Mouse (Mus musculus): Measurements from ENCODE around the gene Tsacc. TPM values are rescaled to one million over a fixed set of nuclear protein-coding genes. Genes with fewer than 3 reads are reported as not detected.
A peak's percentile ranks its signal among the peaks of the same experiment; 100 is the strongest.
"Not testable (repeated sequence)": the region's sequence is repeated elsewhere in the genome, so short reads cannot be mapped to it uniquely, and the experiment has no call there.

The Tsacc gene
- 10 to 100 TPM in 1 of 4 experiments, 1 to 10 TPM in 3; 5.6 to 12.0 (median 7.5) TPM for total RNA-seq (2022)

DNA sequence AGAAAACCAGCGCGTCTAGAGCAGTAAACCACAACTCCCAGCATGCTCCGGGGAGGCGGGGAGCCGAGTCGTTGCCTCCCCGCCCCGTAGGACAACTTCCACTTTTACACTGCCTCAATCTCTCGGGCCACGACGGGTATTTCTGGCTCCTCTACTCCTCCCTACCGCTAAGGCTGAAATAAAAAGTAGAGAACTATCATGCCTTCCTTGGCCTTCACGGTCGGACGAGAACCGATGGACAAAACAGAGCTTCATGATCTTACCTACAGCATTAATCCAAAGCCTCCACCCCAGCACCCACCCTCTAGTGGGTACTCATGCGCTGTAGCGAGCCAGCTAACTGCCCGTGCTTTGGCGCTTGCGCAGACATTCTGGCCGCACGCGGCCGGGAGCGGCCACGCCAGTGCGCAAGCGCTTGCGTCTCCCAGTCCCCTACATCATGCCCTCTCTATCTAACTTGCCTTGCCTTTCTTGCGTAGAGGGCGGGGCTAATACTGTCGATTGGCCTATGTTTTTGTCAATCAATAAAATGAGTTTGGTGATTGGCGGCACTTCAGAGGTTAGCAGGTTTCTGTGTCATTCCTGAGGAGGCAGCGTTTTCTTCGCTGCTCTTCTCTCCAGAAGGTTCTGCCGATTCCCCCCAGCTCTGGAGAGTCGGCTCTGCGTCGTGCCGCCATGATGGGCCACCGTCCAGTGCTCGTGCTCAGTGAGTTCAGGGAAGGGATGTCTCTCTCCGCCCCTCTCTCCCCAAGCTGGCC lies at the start of gene Tsacc, which contains the start of gene Cct3:
Gene Tsacc (minus strand): TSS at position 439 of the 758 bp plus-strand sequence.
Gene Cct3 (plus strand): TSS at position 556 of the 758 bp plus-strand sequence.
- DNase-seq (ENCODE audit: low spot score), result peak; percentile 98

DNA sequence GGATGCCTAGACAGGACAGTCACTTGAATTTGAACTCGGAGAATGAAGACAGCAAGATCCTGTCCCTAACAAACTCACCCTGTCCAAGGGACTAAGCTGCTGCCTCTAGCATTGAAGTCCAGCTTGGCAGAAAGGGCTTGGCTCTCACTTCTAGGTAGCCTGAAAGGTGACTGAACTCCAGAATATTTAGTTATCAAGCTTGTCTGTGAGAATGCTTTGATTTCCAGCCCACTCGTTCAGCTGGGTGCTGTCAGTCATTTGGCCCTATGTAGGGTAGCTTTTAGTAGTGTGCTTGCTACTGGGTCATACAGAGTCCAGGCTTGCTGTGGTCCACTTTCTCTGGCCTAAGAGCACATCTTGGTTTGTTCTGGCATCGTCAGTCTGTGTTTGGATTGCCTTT lies 42.2 kb upstream of the Tsacc start:
- DNase-seq (ENCODE audit: low spot score), result no peak

DNA sequence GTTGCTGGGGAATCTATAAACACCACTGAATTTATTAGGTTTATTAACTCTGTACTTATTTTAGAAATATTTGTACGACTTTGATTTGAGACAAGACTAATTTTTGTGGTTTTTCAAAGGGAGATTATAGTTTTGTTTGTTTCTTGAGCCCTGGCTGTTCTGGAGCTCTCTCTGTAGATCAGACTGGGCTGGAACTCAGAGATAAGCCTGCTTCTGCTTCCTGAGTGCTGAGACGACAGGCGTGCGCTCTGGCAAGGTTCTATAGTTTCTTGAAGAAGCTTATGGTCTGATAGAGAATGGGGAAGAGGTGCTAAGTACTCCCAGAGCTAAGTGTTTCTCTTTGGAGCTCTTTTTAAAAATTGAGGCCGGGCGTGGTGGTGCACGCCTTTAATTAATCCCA lies 41.5 kb upstream of the Tsacc start:
- DNase-seq (ENCODE audit: low spot score), result no peak

DNA sequence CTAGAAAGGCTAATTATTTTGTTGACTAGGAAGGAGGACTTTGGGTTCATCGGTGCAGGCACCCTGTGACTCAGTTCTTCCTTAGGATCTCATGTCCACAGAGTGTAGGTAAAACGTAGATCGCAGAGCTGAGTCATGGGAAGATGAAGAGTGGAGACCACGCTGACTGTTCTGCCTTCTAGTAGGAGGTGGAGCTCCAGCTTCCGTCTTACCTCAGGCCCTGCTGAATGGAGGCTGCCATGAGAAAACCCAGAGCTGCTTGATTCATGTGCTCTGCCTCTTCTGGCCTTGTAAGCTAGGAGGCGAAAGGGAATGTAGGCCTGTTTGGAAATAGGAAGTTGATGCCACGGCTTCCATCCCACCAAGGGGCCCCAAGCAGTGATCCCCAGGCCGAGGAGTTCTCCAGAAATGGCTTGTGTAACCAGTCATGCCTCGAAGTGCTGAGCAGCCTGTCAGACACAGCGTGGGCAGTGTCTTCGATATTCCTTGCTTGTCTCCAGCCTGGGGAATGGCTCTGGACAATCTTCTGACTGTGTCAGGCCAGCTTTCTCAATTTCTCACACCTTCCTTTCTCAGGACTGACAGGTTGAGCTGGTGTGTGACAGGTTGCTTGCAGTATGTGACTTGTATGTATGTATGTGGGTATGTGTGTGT lies 40.7 kb upstream of the Tsacc start:
- no peak for DNase-seq (ENCODE audit: low spot score)

DNA sequence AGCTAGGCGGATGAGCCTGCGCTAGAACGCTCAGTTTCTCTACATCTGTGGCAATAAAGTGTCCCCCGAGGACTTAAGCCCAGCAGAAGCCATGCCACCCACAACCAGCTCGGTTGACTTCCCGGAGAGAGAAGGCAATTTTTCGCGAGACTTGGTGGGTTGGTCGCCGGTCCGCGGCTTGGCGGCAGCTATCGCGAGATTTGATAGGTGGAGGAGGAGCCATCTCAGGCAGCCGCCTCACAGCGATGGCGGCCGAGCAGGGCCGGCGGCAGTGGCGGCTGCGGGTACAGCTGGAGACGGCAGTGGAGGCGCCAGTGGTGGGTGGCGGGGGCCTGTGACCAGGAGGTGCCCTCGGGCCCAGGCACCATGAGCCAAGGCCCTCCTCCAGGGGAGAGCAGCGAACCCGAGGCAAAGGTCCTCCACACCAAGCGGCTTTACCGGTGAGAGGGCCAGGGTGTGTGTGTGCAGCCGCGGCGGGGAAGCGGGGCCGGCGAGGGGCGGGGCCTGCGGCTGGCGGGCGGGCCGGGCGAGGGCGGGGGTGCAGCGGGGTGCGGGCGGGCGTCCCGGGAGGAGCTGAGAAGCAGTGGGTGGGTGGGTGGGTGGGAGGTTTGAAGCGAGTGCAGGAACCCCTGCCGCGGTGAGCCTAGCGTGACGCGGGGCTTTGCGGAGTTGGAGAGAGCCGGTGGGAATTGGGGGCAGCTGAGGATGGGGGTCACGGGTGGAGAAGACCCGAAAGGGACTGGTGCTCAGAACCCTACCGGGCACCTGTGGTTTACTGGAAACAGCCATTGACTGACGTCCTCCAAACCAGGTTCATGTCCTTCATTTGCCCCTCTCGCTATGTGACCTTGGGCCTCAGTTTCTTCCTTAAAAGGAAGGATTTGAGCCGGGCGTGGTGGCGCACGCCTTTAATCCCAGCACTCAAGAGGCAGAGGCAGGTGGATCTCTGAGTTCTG lies 39.5 kb upstream of the Tsacc start, which contains the start of the genes Tmem79 and Smg5:
Gene Tmem79 (minus strand): TSS at position 91 of the 956 bp plus-strand sequence.
Gene Smg5 (plus strand): TSS at position 203 of the 956 bp plus-strand sequence.
- DNase-seq (ENCODE audit: low spot score), result peak; percentile 96

DNA sequence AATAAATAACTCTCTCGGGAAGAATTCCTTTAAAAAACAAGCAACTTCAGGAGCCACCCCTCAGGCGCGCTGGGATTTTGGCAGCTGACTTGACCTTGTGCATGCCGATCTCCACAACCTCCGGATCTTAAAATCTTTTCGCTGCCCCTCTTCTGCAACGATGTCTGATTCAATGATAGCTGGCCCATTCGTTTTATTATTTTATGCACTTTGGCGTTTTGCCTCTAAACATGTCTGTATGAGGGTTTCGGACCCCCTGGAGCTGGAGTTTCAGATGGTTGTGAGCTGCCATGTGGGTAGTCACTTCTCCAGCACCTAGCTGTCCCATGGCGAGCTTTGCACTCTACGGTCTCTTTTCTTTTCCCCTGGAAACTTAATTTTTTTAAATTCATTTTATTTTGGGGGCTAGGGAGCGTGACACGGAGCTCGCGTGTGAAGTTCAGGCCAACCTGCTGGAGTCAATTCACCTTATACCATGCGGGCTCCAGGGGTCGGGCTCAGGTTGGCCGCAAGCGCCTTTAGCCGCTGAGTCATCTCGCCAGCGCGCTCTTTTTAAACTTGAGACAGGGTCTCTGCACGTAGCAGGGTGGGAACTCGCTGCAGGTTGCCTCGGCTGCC lies 38.7 kb upstream of the Tsacc start:
- peak; percentile 26 for DNase-seq (ENCODE audit: low spot score)

DNA sequence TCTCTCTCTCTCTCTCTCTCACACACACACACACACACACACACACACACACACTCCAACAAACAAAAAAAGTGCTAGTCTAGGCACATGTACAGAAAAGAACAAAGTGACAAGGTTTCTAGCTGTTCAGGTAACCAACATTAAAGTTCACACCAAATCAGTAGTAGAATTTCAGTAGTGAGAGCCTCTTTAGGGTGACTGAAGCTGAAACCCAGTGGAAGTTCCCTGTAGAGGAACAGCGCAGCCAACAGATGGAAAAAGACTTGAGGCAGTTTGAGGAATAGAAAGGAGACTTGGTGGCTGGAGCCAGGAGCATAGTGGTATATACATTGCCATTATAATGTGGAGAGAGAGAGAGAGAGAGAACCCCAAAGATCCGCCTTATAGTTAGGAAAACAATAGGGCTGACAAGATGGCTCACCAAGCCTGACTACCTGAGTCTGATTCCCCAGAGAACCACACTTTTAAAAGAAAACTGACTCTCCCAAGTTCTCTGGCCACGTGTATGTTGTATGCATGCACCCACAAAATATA lies 38.2 kb upstream of the Tsacc start:
- no peak for DNase-seq (ENCODE audit: low spot score)

DNA sequence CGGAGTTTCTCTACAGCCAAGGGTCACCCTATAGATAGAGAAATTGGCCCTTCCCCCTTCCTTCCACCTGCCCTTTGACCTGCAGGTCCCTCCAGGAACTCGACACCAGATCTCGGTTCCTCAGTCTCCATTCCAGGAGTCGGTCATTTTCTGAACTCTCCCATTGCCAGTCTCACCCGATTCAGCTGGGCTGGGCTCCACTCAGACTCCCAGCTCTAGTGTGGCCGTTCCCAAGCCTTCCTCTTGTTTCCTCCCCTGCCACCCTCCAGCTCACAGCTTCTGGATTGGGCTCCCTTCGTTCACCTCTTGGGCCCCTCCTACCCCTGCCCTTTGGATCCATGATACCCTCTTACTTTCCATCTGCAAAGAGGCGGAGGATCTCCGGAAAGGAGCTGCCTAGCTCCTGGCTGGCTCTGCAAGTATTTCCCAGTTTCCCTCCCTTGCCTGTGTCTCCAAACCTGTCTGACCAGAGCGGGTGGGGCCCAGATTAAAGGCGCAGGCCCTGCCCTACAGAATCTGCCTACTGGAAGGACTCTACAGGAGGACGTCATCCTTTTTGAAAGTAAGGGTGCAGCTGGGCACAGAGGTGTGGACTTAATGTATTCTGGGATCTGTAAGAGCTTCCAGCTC lies 37.3 kb upstream of the Tsacc start:
- no peak for DNase-seq (ENCODE audit: low spot score)

DNA sequence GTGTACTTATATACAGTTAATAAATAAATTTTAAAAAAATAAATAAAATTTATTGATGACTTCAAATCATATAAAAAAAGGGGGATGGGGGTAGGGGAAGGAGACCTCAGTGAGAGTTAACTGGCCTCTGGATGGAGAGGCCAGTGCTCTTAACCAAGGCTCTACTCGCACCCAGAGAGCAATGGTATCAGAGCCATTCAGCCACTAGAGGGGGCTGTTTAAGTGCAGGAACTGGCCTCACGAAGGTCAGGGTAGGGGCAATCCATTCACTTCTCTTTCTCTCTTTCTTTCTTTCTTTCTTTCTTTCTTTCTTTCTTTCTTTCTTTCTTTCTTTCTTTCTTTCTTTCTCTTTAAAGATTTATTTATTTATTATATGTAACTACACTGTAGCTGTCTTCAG lies 34.5 kb upstream of the Tsacc start:
- DNase-seq (ENCODE audit: low spot score), result no peak

DNA sequence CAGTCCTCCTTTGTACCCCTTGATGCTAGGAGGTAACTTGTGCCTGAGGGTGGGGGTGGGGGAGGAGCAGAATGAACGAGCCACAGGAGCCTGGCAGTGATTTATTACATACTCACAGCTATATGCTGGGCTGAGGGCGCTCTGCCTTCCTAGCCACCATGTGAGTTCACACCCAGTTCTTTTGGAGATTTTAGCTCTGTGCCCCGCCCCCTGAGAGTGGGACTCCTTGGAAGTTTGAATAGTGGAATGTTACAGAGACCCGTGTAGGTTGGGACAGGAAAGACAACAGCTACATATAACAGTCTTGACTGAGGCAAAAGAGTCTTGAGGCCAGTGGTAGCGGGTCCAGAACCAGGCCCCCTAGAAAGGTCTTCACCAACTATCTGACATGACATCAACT lies 32.2 kb upstream of the Tsacc start:
- no peak for DNase-seq (ENCODE audit: low spot score)

DNA sequence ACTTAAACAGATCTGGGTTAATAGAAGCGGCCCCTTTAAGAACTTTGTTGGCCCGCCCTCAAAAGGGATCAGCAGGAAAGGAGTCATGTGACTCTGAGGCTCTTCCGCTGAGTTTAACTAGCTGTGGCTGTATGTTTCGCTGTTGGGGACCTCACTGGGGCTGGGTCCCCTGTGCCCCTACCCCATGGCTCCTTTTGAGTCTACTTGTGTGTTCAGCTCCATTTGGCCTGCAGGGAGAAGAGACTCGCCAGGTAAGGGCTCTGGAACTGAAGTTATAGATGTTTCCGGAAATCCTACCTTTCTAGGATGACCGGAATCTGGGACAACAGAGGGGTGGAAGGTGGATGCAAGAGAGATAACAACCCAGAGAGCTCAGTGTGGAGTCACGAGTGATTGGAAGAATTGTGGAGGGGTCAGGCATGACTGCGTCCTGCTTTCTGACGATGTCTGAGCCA lies 28.2 kb upstream of the Tsacc start, which contains the start of gene Glmp:
Gene Glmp (plus strand): TSS at position 73 of the 455 bp plus-strand sequence.
- DNase-seq (ENCODE audit: low spot score), result peak; percentile 81

DNA sequence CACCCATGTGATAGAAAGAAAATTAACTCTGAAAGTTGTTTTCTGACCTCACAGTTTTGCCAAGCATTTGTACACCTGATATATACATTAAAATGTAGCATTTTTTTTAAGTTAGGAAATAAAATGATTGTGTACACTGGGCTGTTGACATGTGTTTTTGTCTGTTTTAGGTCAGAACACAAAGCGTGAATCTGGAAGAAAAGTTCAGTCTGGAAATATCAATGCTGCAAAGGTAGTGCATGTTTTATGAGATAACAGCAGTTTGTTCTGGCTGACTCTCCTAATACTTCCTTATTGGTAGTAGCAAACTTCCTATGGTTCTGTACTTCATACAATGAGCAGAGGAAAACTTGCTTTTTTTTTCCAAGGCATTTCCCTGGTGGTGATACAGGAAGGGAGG lies 2.4 kb upstream of the Tsacc start:
- DNase-seq (ENCODE audit: low spot score), result no peak

DNA sequence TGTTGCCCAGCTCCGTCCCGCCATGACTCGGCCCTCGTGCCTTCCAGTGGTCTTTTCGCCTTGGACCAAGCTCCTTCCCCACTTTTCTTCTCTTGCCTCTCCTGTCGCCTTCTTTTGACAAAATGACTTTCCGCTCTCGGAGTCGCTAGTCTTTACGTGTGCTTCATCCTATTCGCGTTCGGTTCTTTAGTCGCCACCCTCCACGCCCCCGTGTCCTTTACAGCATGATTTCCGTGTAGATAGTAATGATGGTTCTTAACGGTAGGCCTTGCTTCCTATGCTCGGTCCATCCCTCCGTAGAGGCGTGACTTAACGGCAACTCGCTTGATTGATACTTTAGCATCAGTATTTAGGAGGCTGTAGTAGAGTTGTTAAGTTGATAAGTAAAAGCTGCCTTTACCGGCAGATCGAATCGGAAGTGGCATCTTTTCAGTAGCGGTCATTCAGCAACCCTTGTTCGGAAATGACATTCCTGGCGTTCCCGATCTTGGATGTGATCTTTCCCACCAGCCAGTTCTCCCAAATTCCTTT lies 587 bp upstream of the Tsacc start:
- DNase-seq (ENCODE audit: low spot score), result peak; percentile 11

DNA sequence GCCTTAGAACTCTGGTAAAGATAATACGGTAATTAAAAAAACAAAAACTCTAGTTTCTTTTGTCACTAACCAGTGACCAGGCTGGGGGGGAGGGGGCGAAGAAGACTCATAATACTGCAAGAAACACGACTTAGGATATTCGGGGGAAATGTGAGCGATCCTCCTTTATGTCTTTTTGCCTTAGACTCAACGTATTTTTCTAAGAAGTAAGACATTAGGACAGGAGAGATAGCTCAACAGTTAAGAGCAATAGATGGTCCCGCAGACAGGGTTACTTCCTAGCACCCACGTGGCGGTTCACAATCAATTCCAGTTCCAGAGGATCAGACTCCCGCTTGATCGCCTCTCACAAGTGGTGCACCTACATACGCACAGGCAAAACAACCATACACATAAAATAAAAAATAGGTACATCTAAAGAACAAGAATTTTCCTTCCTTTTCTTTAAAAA lies 664 bp downstream of the Tsacc start:
- DNase-seq (ENCODE audit: low spot score), result no peak

DNA sequence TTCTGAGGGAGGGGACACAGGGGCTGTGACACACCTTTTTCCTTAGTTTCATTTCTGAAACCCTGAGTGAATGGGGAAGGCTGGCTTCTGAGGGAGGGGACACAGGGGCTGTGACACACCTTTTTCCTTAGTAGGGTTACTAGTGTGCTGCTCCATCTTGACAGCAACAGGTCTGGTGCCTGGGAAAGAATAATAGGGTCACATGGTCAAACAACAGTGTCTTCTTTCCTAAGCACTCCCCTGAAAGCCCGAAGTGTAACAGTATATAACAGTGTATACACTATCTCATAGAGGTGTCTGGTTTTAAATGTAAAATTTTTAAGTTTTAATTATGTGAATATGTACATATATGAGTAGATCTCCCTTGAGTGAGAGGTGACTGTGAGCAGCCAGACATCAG lies 1.5 kb downstream of the Tsacc start:
- not testable (repeated sequence) for DNase-seq (ENCODE audit: low spot score)

DNA sequence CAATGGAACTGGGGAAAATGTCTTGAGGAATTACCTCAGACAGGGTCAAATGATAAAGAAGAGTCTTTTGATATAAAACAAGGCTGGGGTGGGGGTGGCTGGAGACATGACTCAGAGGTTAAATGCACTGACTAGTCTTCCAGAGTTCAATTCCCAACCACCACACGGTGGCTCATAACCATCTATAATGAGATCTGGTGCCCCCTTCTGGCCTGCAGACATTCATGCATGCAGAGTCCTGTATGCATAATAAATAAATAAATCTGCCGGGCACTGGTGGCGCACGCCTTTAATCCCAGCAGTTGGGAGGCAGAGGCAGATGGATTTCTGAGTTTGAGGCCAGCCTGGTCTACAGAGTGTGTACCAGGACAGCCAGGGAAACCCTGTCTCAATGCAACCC lies 4.8 kb downstream of the Tsacc start:
- no peak for DNase-seq (ENCODE audit: low spot score)

DNA sequence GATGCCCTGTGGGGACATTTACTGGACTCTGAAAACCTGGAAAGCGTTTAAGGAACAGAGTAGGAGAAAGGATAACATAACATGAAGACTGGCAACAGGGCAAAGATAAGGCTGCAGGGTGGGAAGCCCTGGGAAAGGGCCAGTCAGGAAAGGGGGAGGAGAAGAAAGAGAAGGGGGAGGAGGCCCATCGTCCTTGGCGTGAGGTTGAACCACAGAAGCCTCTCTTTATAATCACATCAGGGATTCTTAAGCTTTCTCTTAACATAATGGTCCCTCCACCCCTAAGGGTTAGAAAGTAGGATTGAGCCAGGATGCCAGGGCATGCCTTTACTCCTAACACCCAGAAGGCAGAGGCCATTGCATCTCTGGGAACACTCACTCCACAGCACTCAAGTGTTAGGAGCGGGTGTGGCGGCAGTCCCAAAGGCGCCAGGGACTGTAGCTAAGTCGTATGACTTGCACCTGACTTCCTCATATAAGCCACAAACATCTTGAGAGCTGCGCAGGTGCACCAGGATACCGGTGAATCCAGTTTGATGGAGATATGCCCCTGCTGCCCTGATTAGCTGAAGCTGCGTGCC lies 8.6 kb downstream of the Tsacc start:
- DNase-seq (ENCODE audit: low spot score), result not testable (repeated sequence)

DNA sequence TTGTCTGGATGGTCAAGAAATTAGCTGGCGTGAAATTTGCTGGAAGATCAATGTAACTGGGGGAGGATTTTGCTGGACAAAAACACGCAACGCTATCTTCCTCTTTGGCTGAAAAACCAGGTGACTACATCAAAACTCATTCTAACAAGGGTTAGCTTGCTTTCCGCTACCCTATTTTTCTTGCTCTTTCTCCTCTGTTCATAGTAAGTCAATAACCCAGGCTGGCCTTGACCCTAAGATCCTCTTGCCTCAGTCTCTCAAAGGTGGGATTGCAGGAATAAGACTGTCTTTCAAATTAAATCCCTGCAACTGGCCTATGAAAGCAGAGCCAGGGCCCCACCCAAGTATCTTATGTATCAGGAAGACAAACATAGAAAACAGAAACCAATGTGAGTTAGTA lies 9.7 kb downstream of the Tsacc start, which contains the start of gene Gm38392:
Gene Gm38392 (minus strand): TSS at position 101 of the 400 bp plus-strand sequence.
- no peak for DNase-seq (ENCODE audit: low spot score)

DNA sequence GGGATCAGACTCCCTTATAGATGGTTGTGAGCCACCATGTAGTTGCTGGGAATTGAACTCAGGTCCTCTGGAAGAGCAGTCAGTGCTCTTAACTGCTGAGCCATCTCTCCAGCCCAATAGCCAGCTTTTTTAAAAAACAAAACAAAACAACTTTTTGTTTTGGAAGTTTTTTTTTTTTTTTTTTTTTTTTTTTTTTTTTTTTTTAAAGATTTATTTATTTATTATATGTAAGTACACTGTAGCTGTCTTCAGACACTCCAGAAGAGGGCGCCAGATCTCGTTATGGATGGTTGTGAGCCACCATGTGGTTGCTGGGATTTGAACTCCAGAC lies 11.3 kb downstream of the Tsacc start:
- DNase-seq (ENCODE audit: low spot score), result not testable (repeated sequence)

Data from heart, adult 8-10 months (tissue).